Mouse (Mus musculus) myocyte (in vitro differentiated cells): Measurements from ENCODE around the gene Usp6nl.

ENCODE experiments used
- CEBPB ChIP-seq: IDR thresholded peaks from 2 replicates; pipeline ENCODE4 v1.6.1; 2011; ENCODE audit warnings: mild to moderate bottlenecking, moderate library complexity; ENCODE audit not compliant: poor library complexity, insufficient read depth, severe bottlenecking
- E2F4 ChIP-seq: IDR thresholded peaks from one replicate; pipeline ENCODE4 v1.6.1; 2011; ENCODE audit warnings: mild to moderate bottlenecking, control low read depth, moderate library complexity; ENCODE audit not compliant: insufficient read depth
- MAX ChIP-seq: IDR thresholded peaks from one replicate; pipeline ENCODE4 v1.6.1; 2011; ENCODE audit warnings: low read depth, mild to moderate bottlenecking, control low read depth
- MYOD1 ChIP-seq, 3 experiments: IDR thresholded peaks; one replicate each; pipeline ENCODE4 v1.6.1; 2011; ENCODE audit warnings: control low read depth in 2 of 3, low read depth in 2 of 3, mild to moderate bottlenecking in 2 of 3, moderate library complexity in 1 of 3; ENCODE audit not compliant: insufficient read length in 2 of 3, control insufficient read depth in 1 of 3
- MYOG ChIP-seq, 3 experiments: IDR thresholded peaks; one replicate each; pipeline ENCODE4 v1.6.1; 2011; ENCODE audit warnings: control low read depth in 2 of 3, low read depth in 2 of 3, mild to moderate bottlenecking in 2 of 3; ENCODE audit not compliant: insufficient read length in 2 of 3, control insufficient read depth in 1 of 3, insufficient read depth in 1 of 3
- POLR2A ChIP-seq: IDR thresholded peaks from one replicate; pipeline ENCODE4 v1.6.1; 2011; ENCODE audit warnings: low read depth, mild to moderate bottlenecking, control low read depth, moderate library complexity; ENCODE audit not compliant: insufficient read length
- POLR2AphosphoS2 ChIP-seq: IDR thresholded peaks from one replicate; pipeline ENCODE4 v1.6.1; 2011; ENCODE audit warnings: low read depth, control low read depth; ENCODE audit not compliant: insufficient read length
- SRF ChIP-seq: IDR thresholded peaks from one replicate; pipeline ENCODE4 v1.6.1; 2011; ENCODE audit warnings: low read depth; ENCODE audit not compliant: control insufficient read depth, insufficient read length
- TCF12 ChIP-seq: IDR thresholded peaks from one replicate; pipeline ENCODE4 v1.6.1; 2011; ENCODE audit warnings: mild to moderate bottlenecking, control low read depth; ENCODE audit not compliant: poor library complexity, insufficient read depth, severe bottlenecking
- TCF3 ChIP-seq: IDR thresholded peaks from one replicate; pipeline ENCODE4 v1.6.1; 2011; ENCODE audit warnings: low read depth, control low read depth; ENCODE audit not compliant: insufficient read length
- USF1 ChIP-seq: IDR thresholded peaks from one replicate; pipeline ENCODE4 v1.6.1; 2011; ENCODE audit warnings: low read depth, mild to moderate bottlenecking, control low read depth, moderate library complexity

GRCm38 (mm10) chr2:6352541-6352971, 30.1 kb downstream of the Usp6nl start:
- TF ChIP-seq USF1 (no peak), MYOD1 (IDR thresholded peaks at IDR 0.05; ENCODE audit: control insufficient read depth in 1 of 3, insufficient read length in 2 of 3, low read depth in 2 of 3) (peak in 2 of 3 experiments; percentile 38 to 49), POLR2A (peak; percentile 53), TCF3 (no peak), POLR2AphosphoS2 (no peak), MYOG (IDR thresholded peaks at IDR 0.05; ENCODE audit: control insufficient read depth in 1 of 3, insufficient read depth in 1 of 3, insufficient read length in 2 of 3, low read depth in 2 of 3) (peak in 1 of 3 experiments; percentile 70), E2F4 (no peak), MAX (no peak), TCF12 (peak; percentile 31), CEBPB (peak; percentile 83), SRF (no peak)
